Mouse (Mus musculus) CH12.LX (cell line): ENCODE measurements around the gene Mras. TPM values are rescaled to one million over a fixed set of nuclear protein-coding genes. Genes with fewer than 3 reads are reported as not detected.

ENCODE experiments used
- DNase-seq: peaks from one replicate; pipeline ENCODE4 v3.0.0-alpha.2; 2013; ENCODE audit errors: extremely low read depth
- H3K27ac ChIP-seq: 2 replicates; pipeline ENCODE4 v1.5.1; 2012; ENCODE audit warnings: low read depth, mild to moderate bottlenecking, control low read depth, moderate library complexity; ENCODE audit not compliant: insufficient read depth
- H3K27me3 ChIP-seq: replicated peaks from 2 replicates; pipeline ENCODE3; 2012; ENCODE audit warnings: inconsistent platforms
- H3K36me3 ChIP-seq, 2 experiments: replicated peaks in 1 of 2; 2 replicates each; pipeline versions ENCODE3 to v1.6.1; 2012; ENCODE audit warnings: inconsistent platforms in 1 of 2, low read length in 1 of 2, mild to moderate bottlenecking in 1 of 2, mixed read lengths in 1 of 2, moderate library complexity in 1 of 2; ENCODE audit not compliant: control insufficient read depth in 1 of 2, insufficient read depth in 1 of 2
- H3K4me1 ChIP-seq, 2 experiments: 2 replicates each; pipeline ENCODE4 v1.6.1; 2012; ENCODE audit warnings: inconsistent platforms in 1 of 2, moderate library complexity in 1 of 2; ENCODE audit not compliant: insufficient read depth in 2 of 2, control insufficient read depth in 1 of 2
- H3K4me2 ChIP-seq: 2 replicates; pipeline ENCODE4 v1.6.1; 2012; ENCODE audit warnings: low read depth, mild to moderate bottlenecking, control low read depth; ENCODE audit not compliant: poor library complexity, insufficient read depth, severe bottlenecking
- H3K4me3 ChIP-seq, 3 experiments: fragments of 150-350 bp in 1 of 3; sonication (generic) in 1 of 3; replicated peaks in 1 of 3; 2 replicates each; pipeline versions ENCODE3 to v1.5.1; 2011 to 2012; ENCODE audit warnings: low read depth in 2 of 3, low read length in 2 of 3, mild to moderate bottlenecking in 2 of 3, moderate library complexity in 2 of 3, control low read depth in 1 of 3, improper control_type of control experiment in 1 of 3, inconsistent platforms in 1 of 3, mixed read lengths in 1 of 3; ENCODE audit not compliant: poor library complexity in 1 of 3
- H3K79me2 ChIP-seq: replicated peaks from 2 replicates; pipeline ENCODE4 v1.6.1; 2012; ENCODE audit warnings: mild to moderate bottlenecking, moderate library complexity; ENCODE audit not compliant: control insufficient read depth, poor library complexity, insufficient read depth, severe bottlenecking; ENCODE audit errors: extremely low read depth
- H3K9ac ChIP-seq: 2 replicates; pipeline ENCODE4 v1.6.1; 2012; ENCODE audit warnings: low read depth, mild to moderate bottlenecking, control low read depth, moderate library complexity; ENCODE audit not compliant: insufficient read depth
- H3K9me3 ChIP-seq: replicated peaks from 2 replicates; pipeline ENCODE3; 2012; ENCODE audit warnings: low read length, inconsistent platforms, mixed read lengths
- CHD1 ChIP-seq: IDR thresholded peaks from 2 replicates; pipeline ENCODE4 v1.6.1; 2012; ENCODE audit warnings: low read depth, low read length, improper control_type of control experiment, inconsistent platforms
- CHD2 ChIP-seq: IDR thresholded peaks from 2 replicates; pipeline ENCODE4 v1.6.1; 2011; ENCODE audit warnings: low read length, improper control_type of control experiment
- EP300 ChIP-seq: IDR thresholded peaks from 2 replicates; pipeline ENCODE4 v1.6.1; 2011; ENCODE audit warnings: low read length, improper control_type of control experiment
- ETS1 ChIP-seq: conservative IDR thresholded peaks from 2 replicates; pipeline ENCODE4 v1.6.1; 2012; ENCODE audit warnings: low read depth, mild to moderate bottlenecking, inconsistent platforms, low read length, improper control_type of control experiment, moderate library complexity
- IRF4 ChIP-seq: IDR thresholded peaks from 2 replicates; pipeline ENCODE4 v1.6.1; 2014; ENCODE audit warnings: low read depth, mild to moderate bottlenecking, inconsistent platforms, low read length, improper control_type of control experiment
- KAT2A ChIP-seq: IDR thresholded peaks from 2 replicates; pipeline ENCODE4 v1.6.1; 2012; ENCODE audit warnings: low read length, improper control_type of control experiment, inconsistent platforms; ENCODE audit not compliant: insufficient replicate concordance
- PAX5 ChIP-seq: IDR thresholded peaks from 2 replicates; pipeline ENCODE4 v1.6.1; 2012; ENCODE audit warnings: low read length, inconsistent platforms, mixed read lengths
- RAD21 ChIP-seq: IDR thresholded peaks from 2 replicates; pipeline ENCODE4 v1.6.1; 2011; ENCODE audit warnings: low read depth, mild to moderate bottlenecking, low read length, improper control_type of control experiment, moderate library complexity
- TCF12 ChIP-seq: IDR thresholded peaks from 2 replicates; pipeline ENCODE4 v1.6.1; 2014; ENCODE audit warnings: low read depth, mild to moderate bottlenecking, inconsistent platforms, low read length, improper control_type of control experiment
- USF1 ChIP-seq: IDR thresholded peaks from 2 replicates; pipeline ENCODE4 v1.6.1; 2014; ENCODE audit warnings: low read depth, mild to moderate bottlenecking, inconsistent platforms, low read length, improper control_type of control experiment
- USF2 ChIP-seq: conservative IDR thresholded peaks from 2 replicates; pipeline ENCODE4 v1.6.1; 2011; ENCODE audit warnings: low read depth, low read length, improper control_type of control experiment
- ZKSCAN1 ChIP-seq: IDR thresholded peaks from 2 replicates; pipeline ENCODE4 v1.6.1; 2012; ENCODE audit warnings: low read depth, inconsistent platforms, low read length, improper control_type of control experiment, borderline replicate concordance
- dilution Hi-C: fragments of 300-500 bp; cut with MboI; formaldehyde crosslinking; loops from 2 replicates; pipeline ENCODE4 v1.14.3; 2020; ENCODE audit warnings: low sequenced_read_pairs; ENCODE audit not compliant: extremely low pct_unique_long_range_greater_than_20kb, extremely low pct_ligation_motif_present
- in situ Hi-C: fragments of 300-500 bp; cut with MboI; formaldehyde crosslinking; loops from 3 replicates; pipeline ENCODE4 v1.14.3; 2019; ENCODE audit warnings: low sequenced_read_pairs, low pct_ligation_motif_present, low pct_unique_long_range_greater_than_20kb, mixed read lengths
- polyA plus RNA-seq: library from polyadenylated mRNA; unstranded; fragments of >175 nt; gene quantifications from 2 replicates; pipeline ENCODE4 v1.2.1, GENCODE M21; 2012; ENCODE audit warnings: low read depth; ENCODE audit not compliant: insufficient read length
- total RNA-seq, 2 experiments: library from RNA; depleted of rRNA; stranded (reverse); fragments of 300-350 nt in 1 of 2; fragments of >200 nt in 1 of 2; gene quantifications; 2 replicates each; pipeline ENCODE4 v1.2.3; 2012 to 2014

Mras gene
- total and polyA plus RNA-seq, 3 experiments = 0.21 TPM; not detected in 2

DNA sequence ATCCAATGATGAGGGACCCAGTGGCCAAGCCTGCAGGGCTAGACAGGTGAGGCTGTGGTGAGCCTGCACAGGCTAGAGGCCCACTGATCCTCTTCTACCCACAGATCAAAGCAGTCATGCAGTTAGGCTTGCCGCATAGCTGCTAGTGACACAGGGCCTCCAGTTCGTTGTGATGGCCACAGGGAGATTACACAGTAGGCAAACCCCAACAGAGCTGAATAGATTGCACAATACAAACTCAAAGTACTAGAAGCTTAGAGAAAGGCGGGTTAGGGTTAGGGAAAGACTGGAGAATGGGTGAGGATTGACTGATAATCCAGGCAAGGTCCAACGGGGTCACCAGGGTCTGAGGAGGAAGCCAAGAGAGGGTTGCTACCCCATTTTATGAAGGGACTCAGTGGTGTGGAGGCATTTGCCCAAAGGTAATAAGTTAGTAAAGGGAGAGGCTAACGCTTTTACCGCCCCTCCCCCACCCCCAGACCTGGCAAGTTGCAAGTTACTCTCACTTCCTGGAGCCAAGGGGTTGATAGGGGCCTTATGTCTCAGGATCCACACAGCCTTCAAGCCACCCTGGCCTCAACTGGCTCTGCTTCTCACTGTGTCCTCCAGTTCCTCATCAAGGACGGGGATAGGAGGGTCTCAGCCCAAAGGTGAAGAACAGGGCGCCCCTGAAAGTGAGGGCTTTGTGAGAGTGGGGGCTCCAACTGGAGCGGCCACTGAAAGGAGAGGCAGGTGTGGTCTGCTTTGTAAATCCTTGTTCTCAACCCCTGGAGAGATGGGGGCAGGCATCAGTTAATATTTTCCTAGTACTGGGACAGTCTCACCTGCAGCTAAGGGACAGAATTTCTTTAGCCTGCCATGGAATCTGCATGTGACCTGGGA is 13.2 kb downstream of the Mras start:
- in situ Hi-C loops = no loop called here
- Histone ChIP-seq H3K27me3 (peaks cover 3% of the 10 kb centered on the region), H3K36me3 (no peaks in the 10 kb centered on the region), H3K79me2 (no peaks in the 10 kb centered on the region), H3K4me2 (no peak overlapping the region), H3K4me3 (no peak overlapping the region), H3K9ac (no peak overlapping the region), H3K27ac (no peak overlapping the region), H3K4me1 (peaks cover 4 to 14% of the 10 kb centered on the region in 2 experiments; a peak in 3 of 4 replicates), H3K9me3 (no peaks in the 10 kb centered on the region)
- no peak for TF ChIP-seq ETS1
- TF ChIP-seq USF2 = no peak
- no peak for DNase-seq
- dilution Hi-C loops = no loop called here

DNA sequence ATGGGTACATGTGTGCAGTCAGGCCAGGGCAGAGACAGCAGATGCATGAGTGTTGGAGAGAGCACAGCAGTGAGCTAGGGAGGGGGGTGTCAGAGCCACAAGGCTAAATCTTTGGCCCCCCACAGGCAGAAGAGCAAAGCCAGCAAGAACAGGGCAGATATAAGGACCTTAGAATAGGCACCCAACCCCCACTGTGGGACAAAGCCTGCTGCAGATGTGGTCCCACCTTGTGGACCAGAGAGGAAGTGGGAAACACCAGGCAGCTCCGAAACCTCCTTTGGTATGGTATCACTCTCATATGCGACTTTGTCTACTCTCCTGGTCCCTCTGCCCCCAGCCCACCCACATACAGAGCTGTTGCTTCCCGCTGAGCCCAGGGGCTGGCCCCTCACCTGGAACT is 15.3 kb downstream of the Mras start:
- Histone ChIP-seq H3K27me3 (peaks cover 3% of the 10 kb centered on the region), H3K4me3 (no peak overlapping the region), H3K36me3 (no peaks in the 10 kb centered on the region), H3K9me3 (no peaks in the 10 kb centered on the region), H3K4me1 (peaks cover 4 to 14% of the 10 kb centered on the region in 2 experiments; a peak in 3 of 4 replicates), H3K79me2 (no peaks in the 10 kb centered on the region), H3K9ac (no peak overlapping the region), H3K27ac (no peak overlapping the region), H3K4me2 (no peak overlapping the region)
- in situ Hi-C loops = no loop called here
- TF ChIP-seq IRF4 = 0 out of 2 replicates have a peak, but pooled peaks have one; percentile 40
- TF ChIP-seq PAX5 = no peak
- peak; percentile 64 for TF ChIP-seq CHD2
- TF ChIP-seq USF1 = no peak
- 0 out of 2 replicates have a peak, but pooled peaks have one; percentile 43 for TF ChIP-seq TCF12
- TF ChIP-seq RAD21 = no peak; the same call in 1 of the 2 replicates
- TF ChIP-seq CHD1 = no peak
- TF ChIP-seq KAT2A = no peak
- TF ChIP-seq ZKSCAN1 = no peak
- peak; percentile 71 for TF ChIP-seq EP300
- DNase-seq = peak; percentile 8
- dilution Hi-C loops = no loop called here
